Mouse (Mus musculus): ENCODE measurements around the gene Scd2. TPM values are rescaled to one million over a fixed set of nuclear protein-coding genes. Genes with fewer than 3 reads are reported as not detected.

Scd2 gene
- polyA plus RNA-seq, 1 experiment from 2014 or later: 134 TPM

- H3K4me3 ChIP-seq (ENCODE audit: low read length): peak overlapping the region; percentile 7; the same call in 1 of the 2 replicates
Measured at GRCm38 (mm10) chr19:44299078-44299477, 5.6 kb downstream of the Scd2 start.

GRCm38 (mm10) chr19:44299902-44300301 is 6.4 kb downstream of the Scd2 start:
- Histone ChIP-seq H3K9ac (ENCODE audit: low read length) (peak overlapping the region; percentile 27; the same call in 1 of the 2 replicates), H3K4me1 (ENCODE audit: control insufficient read depth, insufficient read depth, low read length) (peaks cover 59% of the 10 kb centered on the region), H3K27ac (ENCODE audit: low read length) (no peak overlapping the region), H3K36me3 (ENCODE audit: control insufficient read depth, insufficient read depth) (peaks cover 73% of the 10 kb centered on the region), H3K4me2 (ENCODE audit: low read depth, low read length) (peak overlapping the region; percentile 25; the same call in 1 of the 2 replicates), H3K27me3 (ENCODE audit: control insufficient read depth, insufficient read depth, low read length) (no peaks in the 10 kb centered on the region), H3K4me3 (ENCODE audit: low read length) (no peak overlapping the region), H3K9me3 (replicated peaks; ENCODE audit: control insufficient read depth, low read length) (no peaks in the 10 kb centered on the region)
- no peak for ATAC-seq (replicated peaks; ENCODE audit: extremely low read depth, insufficient read depth, low FRiP score)
- 22% methylated on average over 6 of the region's 6 CpGs for WGBS

More at GRCm38 (mm10) chr19:44299078-44299477, 5.6 kb downstream of the Scd2 start:
- Histone ChIP-seq H3K4me2 (ENCODE audit: low read depth, low read length) (peak overlapping the region; percentile 96), H3K27ac (ENCODE audit: low read length) (no peak overlapping the region), H3K27me3 (ENCODE audit: control insufficient read depth, insufficient read depth, low read length) (no peaks in the 10 kb centered on the region), H3K9ac (ENCODE audit: low read length) (no peak overlapping the region), H3K9me3 (replicated peaks; ENCODE audit: control insufficient read depth, low read length) (no peaks in the 10 kb centered on the region), H3K4me1 (ENCODE audit: control insufficient read depth, insufficient read depth, low read length) (peaks cover 59% of the 10 kb centered on the region), H3K36me3 (ENCODE audit: control insufficient read depth, insufficient read depth) (peaks cover 65% of the 10 kb centered on the region)
- WGBS: 86% methylated on average over 9 of the region's 9 CpGs
- ATAC-seq (replicated peaks; ENCODE audit: extremely low read depth, insufficient read depth, low FRiP score): no peak

- H3K27ac ChIP-seq (ENCODE audit: low read length): no peak overlapping the region
- H3K4me3 ChIP-seq (ENCODE audit: low read length): no peak overlapping the region
- H3K27me3 ChIP-seq (ENCODE audit: control insufficient read depth, insufficient read depth, low read length): no peaks in the 10 kb centered on the region
- peaks cover 57% of the 10 kb centered on the region for H3K4me1 ChIP-seq (ENCODE audit: control insufficient read depth, insufficient read depth, low read length)
- no peaks in the 10 kb centered on the region for H3K9me3 ChIP-seq (replicated peaks; ENCODE audit: control insufficient read depth, low read length)
- WGBS: 75% methylated on average over 7 of the region's 7 CpGs
- peaks cover 77% of the 10 kb centered on the region for H3K36me3 ChIP-seq (ENCODE audit: control insufficient read depth, insufficient read depth)
- H3K9ac ChIP-seq (ENCODE audit: low read length): peak overlapping the region; percentile 27; the same call in 1 of the 2 replicates
- no peak overlapping the region for H3K4me2 ChIP-seq (ENCODE audit: low read depth, low read length)
- ATAC-seq (replicated peaks; ENCODE audit: extremely low read depth, insufficient read depth, low FRiP score): no peak
Measured at GRCm38 (mm10) chr19:44300520-44300919, 7.0 kb downstream of the Scd2 start.

GRCm38 (mm10) chr19:44301176-44301575 is 7.7 kb downstream of the Scd2 start:
- H3K9ac ChIP-seq (ENCODE audit: low read length): no peak overlapping the region
- 74% methylated on average over 16 of the region's 16 CpGs for WGBS
- no peak overlapping the region for H3K27ac ChIP-seq (ENCODE audit: low read length)
- no peak overlapping the region for H3K4me2 ChIP-seq (ENCODE audit: low read depth, low read length)
- no peak overlapping the region for H3K4me3 ChIP-seq (ENCODE audit: low read length)
- H3K27me3 ChIP-seq (ENCODE audit: control insufficient read depth, insufficient read depth, low read length): no peaks in the 10 kb centered on the region
- ATAC-seq (replicated peaks; ENCODE audit: extremely low read depth, insufficient read depth, low FRiP score): no peak
- peaks cover 83% of the 10 kb centered on the region for H3K36me3 ChIP-seq (ENCODE audit: control insufficient read depth, insufficient read depth)
- H3K4me1 ChIP-seq (ENCODE audit: control insufficient read depth, insufficient read depth, low read length): peaks cover 54% of the 10 kb centered on the region
- H3K9me3 ChIP-seq (replicated peaks; ENCODE audit: control insufficient read depth, low read length): no peaks in the 10 kb centered on the region

GRCm38 (mm10) chr19:44301671-44302305 is 8.3 kb downstream of the Scd2 start:
- H3K4me2 ChIP-seq (ENCODE audit: low read depth, low read length): no peak overlapping the region
- no peaks in the 10 kb centered on the region for H3K9me3 ChIP-seq (replicated peaks; ENCODE audit: control insufficient read depth, low read length)
- H3K27me3 ChIP-seq (ENCODE audit: control insufficient read depth, insufficient read depth, low read length): no peaks in the 10 kb centered on the region
- H3K4me1 ChIP-seq (ENCODE audit: control insufficient read depth, insufficient read depth, low read length): peaks cover 48% of the 10 kb centered on the region
- H3K27ac ChIP-seq (ENCODE audit: low read length): no peak overlapping the region
- no peak overlapping the region for H3K4me3 ChIP-seq (ENCODE audit: low read length)
- 70% methylated on average over 9 of the region's 9 CpGs for WGBS
- no peak for ATAC-seq (replicated peaks; ENCODE audit: extremely low read depth, insufficient read depth, low FRiP score)
- no peak overlapping the region for H3K9ac ChIP-seq (ENCODE audit: low read length)
- peaks cover 80% of the 10 kb centered on the region for H3K36me3 ChIP-seq (ENCODE audit: control insufficient read depth, insufficient read depth)

- no peak overlapping the region for H3K4me3 ChIP-seq (ENCODE audit: low read length)
- peaks cover 37% of the 10 kb centered on the region for H3K4me1 ChIP-seq (ENCODE audit: control insufficient read depth, insufficient read depth, low read length)
- H3K36me3 ChIP-seq (ENCODE audit: control insufficient read depth, insufficient read depth): peaks cover 81% of the 10 kb centered on the region
- no peak overlapping the region for H3K9ac ChIP-seq (ENCODE audit: low read length)
- no peak for ATAC-seq (replicated peaks; ENCODE audit: extremely low read depth, insufficient read depth, low FRiP score)
- no peaks in the 10 kb centered on the region for H3K27me3 ChIP-seq (ENCODE audit: control insufficient read depth, insufficient read depth, low read length)
- 81% methylated on average over 11 of the region's 11 CpGs for WGBS
- H3K4me2 ChIP-seq (ENCODE audit: low read depth, low read length): no peak overlapping the region
- no peaks in the 10 kb centered on the region for H3K9me3 ChIP-seq (replicated peaks; ENCODE audit: control insufficient read depth, low read length)
- no peak overlapping the region; the same call in 1 of the 2 replicates for H3K27ac ChIP-seq (ENCODE audit: low read length)
Measured at GRCm38 (mm10) chr19:44302901-44303300, 9.4 kb downstream of the Scd2 start.

- Histone ChIP-seq H3K9me3 (replicated peaks; ENCODE audit: control insufficient read depth, low read length) (no peaks in the 10 kb centered on the region), H3K27me3 (ENCODE audit: control insufficient read depth, insufficient read depth, low read length) (no peaks in the 10 kb centered on the region), H3K4me3 (ENCODE audit: low read length) (no peak overlapping the region), H3K4me2 (ENCODE audit: low read depth, low read length) (no peak overlapping the region), H3K27ac (ENCODE audit: low read length) (no peak overlapping the region; the same call in 1 of the 2 replicates), H3K9ac (ENCODE audit: low read length) (no peak overlapping the region), H3K36me3 (ENCODE audit: control insufficient read depth, insufficient read depth) (peaks cover 78% of the 10 kb centered on the region), H3K4me1 (ENCODE audit: control insufficient read depth, insufficient read depth, low read length) (peaks cover 31% of the 10 kb centered on the region)
- 64% methylated on average over 8 of the region's 8 CpGs for WGBS
- ATAC-seq (replicated peaks; ENCODE audit: extremely low read depth, insufficient read depth, low FRiP score): no peak
Measured at GRCm38 (mm10) chr19:44303502-44303901, 10.0 kb downstream of the Scd2 start.

GRCm38 (mm10) chr19:44304419-44304818 is 10.9 kb downstream of the Scd2 start:
- Histone ChIP-seq H3K4me1 (ENCODE audit: control insufficient read depth, insufficient read depth, low read length) (peaks cover 21% of the 10 kb centered on the region), H3K27me3 (ENCODE audit: control insufficient read depth, insufficient read depth, low read length) (no peaks in the 10 kb centered on the region), H3K27ac (ENCODE audit: low read length) (no peak overlapping the region), H3K36me3 (ENCODE audit: control insufficient read depth, insufficient read depth) (peaks cover 76% of the 10 kb centered on the region), H3K9me3 (replicated peaks; ENCODE audit: control insufficient read depth, low read length) (no peaks in the 10 kb centered on the region), H3K4me3 (ENCODE audit: low read length) (no peak overlapping the region), H3K4me2 (ENCODE audit: low read depth, low read length) (no peak overlapping the region), H3K9ac (ENCODE audit: low read length) (no peak overlapping the region)
- ATAC-seq (replicated peaks; ENCODE audit: extremely low read depth, insufficient read depth, low FRiP score): no peak
- WGBS: 82% methylated on average over 10 of the region's 10 CpGs

GRCm38 (mm10) chr19:44304851-44305510 is 11.5 kb downstream of the Scd2 start:
- Histone ChIP-seq H3K27me3 (ENCODE audit: control insufficient read depth, insufficient read depth, low read length) (no peaks in the 10 kb centered on the region), H3K4me3 (ENCODE audit: low read length) (no peak overlapping the region), H3K9ac (ENCODE audit: low read length) (no peak overlapping the region), H3K36me3 (ENCODE audit: control insufficient read depth, insufficient read depth) (peaks cover 75% of the 10 kb centered on the region), H3K4me1 (ENCODE audit: control insufficient read depth, insufficient read depth, low read length) (peaks cover 17% of the 10 kb centered on the region), H3K27ac (ENCODE audit: low read length) (no peak overlapping the region), H3K9me3 (replicated peaks; ENCODE audit: control insufficient read depth, low read length) (no peaks in the 10 kb centered on the region), H3K4me2 (ENCODE audit: low read depth, low read length) (no peak overlapping the region)
- ATAC-seq (replicated peaks; ENCODE audit: extremely low read depth, insufficient read depth, low FRiP score): no peak
- 77% methylated on average over 16 of the region's 16 CpGs for WGBS

All from heart, embryonic 16.5 days (tissue).